Mouse (Mus musculus): ENCODE measurements around the gene Pdia5. TPM values are rescaled to one million over a fixed set of nuclear protein-coding genes. Genes with fewer than 3 reads are reported as not detected.

The Pdia5 gene
- 1 to 10 TPM; 2.9 to 3.8 TPM for total RNA-seq (2023)

DNA sequence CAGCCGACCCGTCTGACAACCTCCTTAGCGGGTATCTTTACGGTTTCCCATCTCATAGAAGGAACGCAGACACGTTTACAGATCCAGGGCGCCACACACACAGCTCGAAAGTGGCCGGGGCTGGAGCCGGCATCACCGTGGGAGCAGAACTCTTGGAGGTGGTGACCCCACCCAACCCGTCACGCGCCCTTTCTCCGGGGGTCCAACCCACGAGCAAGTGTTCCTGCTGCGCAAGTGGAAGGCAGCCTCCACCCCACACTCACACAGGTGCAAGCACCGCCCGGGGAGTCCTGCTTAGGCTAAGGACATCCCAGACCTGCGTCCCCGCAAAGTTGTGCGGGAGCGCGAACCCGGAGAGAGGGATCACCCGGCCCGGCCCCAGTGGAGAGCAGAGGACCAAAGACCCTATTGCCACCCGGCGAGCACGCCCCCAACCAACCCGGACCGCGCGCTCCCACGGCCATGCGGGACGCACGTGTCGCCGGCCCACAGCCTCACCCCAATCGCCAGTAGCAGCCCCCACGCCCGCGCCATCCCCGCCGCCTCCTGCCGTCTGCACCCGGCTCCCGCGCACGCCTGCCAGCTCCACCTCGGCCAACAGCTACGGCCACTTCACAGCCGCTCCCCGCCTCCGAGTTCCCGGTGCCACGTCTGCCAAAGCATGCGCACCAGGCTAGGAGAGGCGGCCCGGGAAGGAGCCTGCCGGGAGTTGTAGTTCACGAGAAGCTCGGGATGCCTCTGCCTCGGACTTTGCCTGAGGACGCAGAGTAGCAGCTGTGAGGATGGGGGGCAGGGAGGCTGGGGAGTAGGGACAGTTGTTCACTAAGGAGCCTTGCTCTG, at the start of gene Pdia5:
Gene Pdia5, minus strand, starts transcription at position 643 of the 840 bp plus-strand sequence.

DNA sequence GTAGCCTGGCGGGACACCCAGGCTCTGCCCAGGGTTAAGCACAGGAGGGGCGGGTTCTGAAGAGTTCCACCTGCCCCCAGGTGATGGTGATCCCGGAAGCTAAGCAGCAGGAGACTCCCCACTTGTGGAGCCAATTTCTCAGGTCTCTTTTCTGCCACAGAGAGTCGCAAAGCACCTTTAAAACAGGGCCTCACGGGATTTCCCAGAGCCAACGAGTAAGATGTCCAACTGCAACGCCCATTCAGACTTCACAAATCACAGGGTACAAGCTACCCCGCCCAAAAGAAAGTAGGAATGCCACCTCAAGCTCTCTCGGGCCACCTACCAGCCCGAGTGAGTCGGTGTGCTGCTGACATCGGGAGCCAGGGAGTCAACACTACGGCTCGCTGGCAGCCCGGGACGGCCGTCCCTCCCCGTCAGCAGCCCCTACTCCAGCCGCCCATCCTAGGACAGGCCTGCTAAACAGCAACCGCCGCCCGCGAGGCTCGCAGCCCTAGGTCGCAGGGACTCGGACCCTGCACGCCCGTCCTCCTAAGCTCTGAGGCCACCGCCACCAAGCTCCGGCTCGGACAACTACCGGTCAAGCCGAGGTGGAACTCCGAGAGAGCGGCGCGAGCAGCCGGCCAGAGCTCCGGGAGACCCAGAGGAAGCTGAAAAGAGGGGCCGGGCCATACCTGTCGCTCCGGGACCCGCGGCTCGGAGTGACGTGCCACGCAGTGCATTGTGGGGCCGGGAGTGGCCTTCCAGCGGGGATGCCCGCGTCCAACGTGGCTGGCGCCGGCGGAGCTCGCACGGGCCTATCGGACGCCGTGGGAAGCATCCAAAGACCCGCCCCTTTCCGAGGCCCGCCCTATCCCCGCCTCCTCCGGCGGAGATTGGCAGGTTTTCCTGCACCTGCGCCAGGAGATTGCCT, 127.3 kb downstream of the Pdia5 start, which contains the start of gene Sec22a:
Gene Sec22a, minus strand, starts transcription at position 769 of the 913 bp plus-strand sequence.

Other genes with a start within 250 kb of the Pdia5 start
- gene Sec22a, start 127.0 kb downstream of the Pdia5 start, total RNA-seq (2023), result 1 to 10 TPM; 4.0 to 4.1 TPM
- gene Sema5b, start 50.3 kb upstream of the Pdia5 start, total RNA-seq (2023), result not detected

All from neutrophil, adult 83 days (primary cell).